Mouse (Mus musculus): ENCODE data around the gene 9230113P08Rik. TPM values are rescaled to one million over a fixed set of nuclear protein-coding genes. Genes with fewer than 3 reads are reported as not detected.

Gene 9230113P08Rik
- total RNA-seq (2023), result not detected in 2 replicates

GRCm38 (mm10) chr9:35908123-35908522 lies at the start of gene 9230113P08Rik:
TSS of gene 9230113P08Rik (plus strand) at chr9:35908423.

Other genes with a start within 250 kb of the 9230113P08Rik start
- not detected in 2 replicates for gene Pate1, start 221.0 kb upstream of the 9230113P08Rik start, total RNA-seq (2023)
- not detected in 2 replicates for gene Gm17677, start 167.4 kb upstream of the 9230113P08Rik start, total RNA-seq (2023)
- not detected in 2 replicates for gene Gm17727, start 130.3 kb upstream of the 9230113P08Rik start, total RNA-seq (2023)
- not detected in 2 replicates for gene Gm27235, start 118.3 kb upstream of the 9230113P08Rik start, total RNA-seq (2023)
- gene D730048I06Rik, start 118.3 kb upstream of the 9230113P08Rik start, total RNA-seq (2023), result not detected in 2 replicates
- not detected in 2 replicates for gene 9230110F15Rik, start 64.3 kb upstream of the 9230113P08Rik start, total RNA-seq (2023)
- not detected in 2 replicates for gene Gm5916, start 220.4 kb downstream of the 9230113P08Rik start, total RNA-seq (2023)

Data from neutrophil, adult 65 days (primary cell).